Mouse (Mus musculus) MEL (cell line): Measurements from ENCODE around the gene Gm10842. TPM values are rescaled to one million over a fixed set of nuclear protein-coding genes. Genes with fewer than 3 reads are reported as not detected.
A peak's percentile ranks its signal among the peaks of the same experiment; 100 is the strongest.

ENCODE experiments used
- DNase-seq: peaks from one replicate; pipeline ENCODE4 v3.0.0; 2011; ENCODE audit warnings: low read depth, low spot score
- H3K27ac ChIP-seq: 2 replicates; pipeline ENCODE4 v1.5.1; 2012; ENCODE audit warnings: low read depth, mild to moderate bottlenecking, control low read depth, low read length, moderate library complexity; ENCODE audit not compliant: control insufficient read depth
- H3K27me3 ChIP-seq, 2 experiments: fragments of 150-350 bp in 1 of 2; sonication (generic) in 1 of 2; 2 replicates each; pipeline ENCODE4 v1.6.1; 2012; ENCODE audit warnings: low read length in 2 of 2, mild to moderate bottlenecking in 2 of 2, improper control_type of control experiment in 1 of 2, moderate library complexity in 1 of 2; ENCODE audit not compliant: insufficient read depth in 2 of 2, control insufficient read depth in 1 of 2
- H3K36me3 ChIP-seq, 2 experiments: 2 replicates each; pipeline ENCODE4 v1.6.1; 2012 to 2014; ENCODE audit warnings: low read length in 2 of 2, improper control_type of control experiment in 1 of 2, inconsistent platforms in 1 of 2, mild to moderate bottlenecking in 1 of 2; ENCODE audit not compliant: insufficient read depth in 2 of 2, control insufficient read depth in 1 of 2
- H3K4me1 ChIP-seq, 2 experiments: fragments of 150-350 bp in 1 of 2; sonication (generic) in 1 of 2; 2 replicates each; pipeline ENCODE4 v1.6.1; 2012; ENCODE audit warnings: low read length in 2 of 2, improper control_type of control experiment in 1 of 2, mild to moderate bottlenecking in 1 of 2; ENCODE audit not compliant: insufficient read depth in 2 of 2, control insufficient read depth in 1 of 2
- H3K4me3 ChIP-seq, 2 experiments: fragments of 150-350 bp in 1 of 2; sonication (generic) in 1 of 2; 2 replicates each; pipeline ENCODE4 v1.5.1; 2012; ENCODE audit warnings: low read depth in 2 of 2, low read length in 2 of 2, mild to moderate bottlenecking in 2 of 2, moderate library complexity in 2 of 2, control low read depth in 1 of 2, improper control_type of control experiment in 1 of 2; ENCODE audit not compliant: control insufficient read depth in 1 of 2, insufficient read depth in 1 of 2
- H3K79me2 ChIP-seq: 2 replicates; pipeline ENCODE4 v1.6.1; 2012; ENCODE audit warnings: mild to moderate bottlenecking, low read length, moderate library complexity; ENCODE audit not compliant: control insufficient read depth, poor library complexity, insufficient read depth
- H3K9ac ChIP-seq: 2 replicates; pipeline ENCODE4 v1.6.1; 2012; ENCODE audit warnings: low read depth, mild to moderate bottlenecking, control low read depth, low read length, moderate library complexity; ENCODE audit not compliant: control insufficient read depth, poor library complexity, severe bottlenecking
- H3K9me3 ChIP-seq: fragments of 150-350 bp; sonication (generic); replicated peaks from 2 replicates; pipeline ENCODE4 v1.6.1; 2012; ENCODE audit warnings: mild to moderate bottlenecking, low read length, improper control_type of control experiment, moderate library complexity; ENCODE audit not compliant: insufficient read depth
- CHD1 ChIP-seq: IDR thresholded peaks from 2 replicates; pipeline ENCODE4 v1.6.1; 2012; ENCODE audit warnings: low read depth, mild to moderate bottlenecking, inconsistent platforms, low read length, improper control_type of control experiment
- CTCF ChIP-seq, 3 experiments: IDR thresholded peaks in 2 of 3; conservative IDR thresholded peaks in 1 of 3; 2 replicates each; pipeline ENCODE4 v1.5.1; 2011 to 2012; ENCODE audit warnings: low read length in 3 of 3, low read depth in 2 of 3, mild to moderate bottlenecking in 2 of 3, improper control_type of control experiment in 1 of 3, inconsistent platforms in 1 of 3, mixed read lengths in 1 of 3, moderate library complexity in 1 of 3; ENCODE audit not compliant: control insufficient read depth in 1 of 3, insufficient read depth in 1 of 3, poor library complexity in 1 of 3, severe bottlenecking in 1 of 3
- E2F4 ChIP-seq: IDR thresholded peaks from 2 replicates; pipeline ENCODE4 v1.6.1; 2011; ENCODE audit warnings: low read depth, low read length, improper control_type of control experiment, borderline replicate concordance
- ELF1 ChIP-seq: IDR thresholded peaks from 2 replicates; pipeline ENCODE4 v1.6.1; 2014; ENCODE audit warnings: low read depth, mild to moderate bottlenecking, inconsistent platforms, low read length, improper control_type of control experiment, moderate library complexity
- EP300 ChIP-seq, 2 experiments: IDR thresholded peaks; 2 replicates each; pipeline ENCODE4 v1.6.1; 2011; ENCODE audit warnings: improper control_type of control experiment in 2 of 2, low read length in 2 of 2, low read depth in 1 of 2, mild to moderate bottlenecking in 1 of 2
- GABPA ChIP-seq: IDR thresholded peaks from 2 replicates; pipeline ENCODE4 v1.6.1; 2012; ENCODE audit warnings: low read depth, mild to moderate bottlenecking, inconsistent platforms, low read length, improper control_type of control experiment, moderate library complexity
- HCFC1 ChIP-seq: IDR thresholded peaks from 2 replicates; pipeline ENCODE4 v1.6.1; 2012; ENCODE audit warnings: low read depth, mild to moderate bottlenecking, inconsistent platforms, low read length, improper control_type of control experiment, moderate library complexity
- JUND ChIP-seq: IDR thresholded peaks from 2 replicates; pipeline ENCODE4 v1.6.1; 2011; ENCODE audit warnings: low read depth, mild to moderate bottlenecking, improper control_type of control experiment, low read length
- MAFK ChIP-seq: IDR thresholded peaks from 2 replicates; pipeline ENCODE4 v1.6.1; 2011; ENCODE audit warnings: low read depth, mild to moderate bottlenecking, low read length, improper control_type of control experiment, borderline replicate concordance
- MAX ChIP-seq: IDR thresholded peaks from 2 replicates; pipeline ENCODE4 v1.6.1; 2011; ENCODE audit warnings: low read length, improper control_type of control experiment
- MAZ ChIP-seq: IDR thresholded peaks from 2 replicates; pipeline ENCODE4 v1.6.1; 2012; ENCODE audit warnings: low read depth, mild to moderate bottlenecking, inconsistent platforms, low read length, improper control_type of control experiment
- MXI1 ChIP-seq: IDR thresholded peaks from 2 replicates; pipeline ENCODE4 v1.6.1; 2011; ENCODE audit warnings: mild to moderate bottlenecking, low read depth, low read length, improper control_type of control experiment
- NELFE ChIP-seq: IDR thresholded peaks from 2 replicates; pipeline ENCODE4 v1.6.1; 2011; ENCODE audit warnings: low read depth, low read length, improper control_type of control experiment
- NRF1 ChIP-seq: IDR thresholded peaks from 2 replicates; pipeline ENCODE4 v1.6.1; 2014; ENCODE audit warnings: low read depth, mild to moderate bottlenecking, inconsistent platforms, low read length, improper control_type of control experiment, moderate library complexity; ENCODE audit not compliant: poor library complexity, insufficient read depth, severe bottlenecking
- POLR2A ChIP-seq, 2 experiments: IDR thresholded peaks; 2 replicates each; pipeline ENCODE4 v1.6.1; 2011 to 2012; ENCODE audit warnings: low read length in 2 of 2, mild to moderate bottlenecking in 2 of 2, control low read depth in 1 of 2, improper control_type of control experiment in 1 of 2, low read depth in 1 of 2, moderate library complexity in 1 of 2; ENCODE audit not compliant: control insufficient read depth in 1 of 2, insufficient read depth in 1 of 2, poor library complexity in 1 of 2
- POLR2AphosphoS2 ChIP-seq: IDR thresholded peaks from 2 replicates; pipeline ENCODE4 v1.6.1; 2011; ENCODE audit warnings: low read length, improper control_type of control experiment
- POLR2AphosphoS5 ChIP-seq: IDR thresholded peaks from 2 replicates; pipeline ENCODE4 v1.6.1; 2012; ENCODE audit warnings: low read depth, borderline replicate concordance, mild to moderate bottlenecking, inconsistent platforms, low read length, moderate library complexity, mixed read lengths
- RAD21 ChIP-seq: IDR thresholded peaks from 2 replicates; pipeline ENCODE4 v1.6.1; 2011; ENCODE audit warnings: mild to moderate bottlenecking, low read depth, low read length, improper control_type of control experiment
- RCOR1 ChIP-seq: IDR thresholded peaks from 2 replicates; pipeline ENCODE4 v1.6.1; 2012; ENCODE audit warnings: low read depth, mild to moderate bottlenecking, inconsistent platforms, low read length, improper control_type of control experiment
- SMC3 ChIP-seq: IDR thresholded peaks from 2 replicates; pipeline ENCODE4 v1.6.1; 2011; ENCODE audit warnings: low read depth, low read length, improper control_type of control experiment
- TAL1 ChIP-seq: IDR thresholded peaks from 2 replicates; pipeline ENCODE4 v1.6.1; 2012; ENCODE audit warnings: mild to moderate bottlenecking, inconsistent platforms, low read length, moderate library complexity, mixed read lengths
- TBP ChIP-seq: IDR thresholded peaks from 2 replicates; pipeline ENCODE4 v1.8.0; 2011; ENCODE audit warnings: low read depth, low read length, improper control_type of control experiment
- USF1 ChIP-seq: IDR thresholded peaks from 2 replicates; pipeline ENCODE4 v1.6.1; 2014; ENCODE audit warnings: low read depth, mild to moderate bottlenecking, inconsistent platforms, low read length, improper control_type of control experiment, moderate library complexity
- USF2 ChIP-seq, 2 experiments: IDR thresholded peaks; 2 replicates each; pipeline ENCODE4 v1.6.1; 2011 to 2012; ENCODE audit warnings: improper control_type of control experiment in 2 of 2, low read length in 2 of 2, borderline replicate concordance in 1 of 2, inconsistent platforms in 1 of 2, low read depth in 1 of 2, mild to moderate bottlenecking in 1 of 2; ENCODE audit not compliant: insufficient read depth in 1 of 2
- ZMIZ1 ChIP-seq: IDR thresholded peaks from 2 replicates; pipeline ENCODE4 v1.6.1; 2012; ENCODE audit warnings: low read depth, mild to moderate bottlenecking, inconsistent platforms, low read length, improper control_type of control experiment, moderate library complexity
- ZNF384 ChIP-seq: IDR thresholded peaks from 2 replicates; pipeline ENCODE4 v1.6.1; 2012; ENCODE audit warnings: low read depth, mild to moderate bottlenecking, inconsistent platforms, low read length, improper control_type of control experiment
- polyA plus RNA-seq, 2 experiments: library from polyadenylated mRNA; stranded (reverse) in 1 of 2; unstranded in 1 of 2; fragments of >175 nt in 1 of 2; fragments of >200 nt in 1 of 2; gene quantifications; 2 replicates each; pipeline versions ENCODE4 v1.2.1 to v1.2.4; 2012; ENCODE audit warnings: low replicate concordance in 2 of 2, low read depth in 1 of 2; ENCODE audit not compliant: insufficient read length in 2 of 2, insufficient read depth in 1 of 2, missing spikeins in 1 of 2
- total RNA-seq: library from RNA; depleted of rRNA; stranded (reverse); fragments of 300-350 nt; gene quantifications from 2 replicates; pipeline ENCODE4 v1.2.3, GENCODE M21; 2012

Gm10842 gene
- total and polyA plus RNA-seq, 3 experiments, result not detected

DNA sequence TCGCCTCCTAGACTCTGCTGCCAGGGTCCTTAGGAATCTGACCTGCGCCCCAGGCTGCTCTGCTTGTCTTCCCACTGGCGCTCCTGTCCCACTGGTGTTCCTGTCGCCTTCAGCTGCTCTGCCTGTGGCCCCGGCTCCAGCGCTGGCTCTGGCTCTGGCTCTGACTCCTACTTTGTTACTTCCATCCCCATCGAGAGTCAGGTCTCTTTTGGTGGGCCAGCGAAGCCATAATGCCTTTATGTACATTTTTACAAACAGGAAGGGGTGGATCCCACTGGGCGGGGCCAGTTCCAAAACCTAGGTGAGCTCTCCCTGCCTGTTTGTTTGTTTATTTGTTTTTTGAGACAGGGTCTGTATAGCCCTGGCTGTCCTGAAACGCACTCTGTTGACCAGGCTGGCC lies 20.1 kb downstream of the Gm10842 start:
- H3K36me3 ChIP-seq, result peaks cover 0 to 5% of the 10 kb centered on the region in 2 experiments; a peak in 2 of 4 replicates
- no peak for DNase-seq
- no peak overlapping the region for H3K9ac ChIP-seq
- H3K27me3 ChIP-seq, result no peaks in the 10 kb centered on the region
- peaks cover 8 to 13% of the 10 kb centered on the region in 2 experiments for H3K4me1 ChIP-seq
- H3K79me2 ChIP-seq, result no peaks in the 10 kb centered on the region
- TF ChIP-seq CTCF (IDR thresholded peaks at IDR 0.05 in 2 of 3, conservative IDR thresholded peaks at IDR 0.05 in 1 of 3; ENCODE audit: control insufficient read depth in 1 of 3, insufficient read depth in 1 of 3, low read depth in 2 of 3, low read length in 3 of 3, poor library complexity in 1 of 3, severe bottlenecking in 1 of 3) (no peak), HCFC1 (no peak), USF2 (IDR thresholded peaks at IDR 0.05; ENCODE audit: borderline replicate concordance in 1 of 2, insufficient read depth in 1 of 2, low read depth in 1 of 2, low read length in 2 of 2) (no peak), ZMIZ1 (no peak), TBP (no peak), JUND (no peak), POLR2AphosphoS5 (no peak), RCOR1 (no peak), GABPA (no peak), POLR2AphosphoS2 (no peak), SMC3 (no peak), MXI1 (no peak), E2F4 (no peak), ZNF384 (no peak), MAFK (no peak), RAD21 (no peak), MAZ (no peak)
- H3K4me3 ChIP-seq, result no peak overlapping the region
- no peak overlapping the region for H3K27ac ChIP-seq
- no peaks in the 10 kb centered on the region for H3K9me3 ChIP-seq

DNA sequence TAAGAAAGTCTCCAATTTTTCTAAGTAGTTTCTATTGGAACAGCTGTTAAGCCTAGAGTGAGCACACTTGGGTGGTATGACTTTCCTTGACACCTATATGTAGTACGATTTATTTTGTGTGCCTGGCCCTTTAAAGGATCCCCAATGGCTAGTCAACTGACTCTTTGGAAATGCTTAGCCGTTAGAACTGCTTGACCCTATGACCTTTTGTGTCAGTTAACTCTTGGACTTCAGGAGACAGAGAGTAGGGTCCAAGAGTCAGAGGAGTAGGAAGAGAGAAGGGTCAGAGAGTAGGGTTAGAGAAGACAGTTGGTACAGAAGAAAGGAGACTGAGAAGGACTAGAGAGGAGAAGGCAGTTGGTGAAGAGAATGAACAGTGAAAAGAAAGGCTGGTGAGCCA lies 31.8 kb downstream of the Gm10842 start, which contains the start of gene Tlk2:
Tlk2 (plus strand) TSS at position 292 of the 400 bp plus-strand sequence.
- Histone ChIP-seq H3K36me3 (peaks cover 0 to 20% of the 10 kb centered on the region in 2 experiments; a peak in 2 of 4 replicates), H3K9ac (peak within 1 kb of the TSS; percentile 85; the same call in 1 of the 2 replicates), H3K27ac (no peak within 1 kb of the TSS), H3K79me2 (peaks cover 32% of the 10 kb centered on the region), H3K4me1 (peaks cover 13 to 14% of the 10 kb centered on the region in 2 experiments), H3K27me3 (no peaks in the 10 kb centered on the region), H3K9me3 (no peaks in the 10 kb centered on the region), H3K4me3 (peak within 1 kb of the TSS; percentile 82 to 88; a peak in 2 of 4 replicates)
- DNase-seq, result no peak
- TF ChIP-seq GABPA, result no peak
- TF ChIP-seq MAX, result no peak
- no peak for TF ChIP-seq CHD1
- TF ChIP-seq ZNF384, result no peak
- no peak for TF ChIP-seq NRF1
- TF ChIP-seq POLR2AphosphoS5, result no peak
- TF ChIP-seq USF1, result no peak
- no peak for TF ChIP-seq JUND
- TF ChIP-seq HCFC1, result no peak
- TF ChIP-seq TAL1, result no peak
- TF ChIP-seq POLR2A (IDR thresholded peaks at IDR 0.05; ENCODE audit: control insufficient read depth in 1 of 2, insufficient read depth in 1 of 2, low read depth in 1 of 2, low read length in 2 of 2, poor library complexity in 1 of 2), result no peak
- no peak for TF ChIP-seq ELF1
- TF ChIP-seq CTCF (IDR thresholded peaks at IDR 0.05 in 2 of 3, conservative IDR thresholded peaks at IDR 0.05 in 1 of 3; ENCODE audit: control insufficient read depth in 1 of 3, insufficient read depth in 1 of 3, low read depth in 2 of 3, low read length in 3 of 3, poor library complexity in 1 of 3, severe bottlenecking in 1 of 3), result no peak
- TF ChIP-seq POLR2AphosphoS2, result no peak
- no peak for TF ChIP-seq USF2 (IDR thresholded peaks at IDR 0.05; ENCODE audit: borderline replicate concordance in 1 of 2, insufficient read depth in 1 of 2, low read depth in 1 of 2, low read length in 2 of 2)
- TF ChIP-seq EP300 (IDR thresholded peaks at IDR 0.05; ENCODE audit: low read depth in 1 of 2, low read length in 2 of 2), result no peak
- no peak for TF ChIP-seq RCOR1
- TF ChIP-seq E2F4, result no peak
- no peak for TF ChIP-seq NELFE
